Mouse (Mus musculus): ENCODE results near the gene Ccdc28b. TPM values are rescaled to one million over a fixed set of nuclear protein-coding genes. Genes with fewer than 3 reads are reported as not detected.
A peak's percentile ranks its signal among the peaks of the same experiment; 100 is the strongest.

Gene Ccdc28b
- total and polyA plus RNA-seq, 3 experiments = 10.8 to 16.8 (median 11.3) TPM

GRCm38 (mm10) chr4:129618786-129619691 is 4.7 kb downstream of the Ccdc28b start, which contains the start of gene Iqcc:
TSS of gene Iqcc (minus strand) at chr4:129619099.
- Histone ChIP-seq H3K4me1 (ENCODE audit: control insufficient read depth, insufficient read depth, low read length) (peaks cover 22% of the 10 kb centered on the region), H3K27me3 (ENCODE audit: control insufficient read depth, insufficient read depth, low read length) (no peaks in the 10 kb centered on the region), H3K27ac (peak within 1 kb of the TSS; percentile 92), H3K36me3 (ENCODE audit: control insufficient read depth, insufficient read depth, low read length) (peaks cover 3% of the 10 kb centered on the region; the same call in 1 of the 2 replicates), H3K4me3 (peak within 1 kb of the TSS; percentile 64), H3K9ac (ENCODE audit: low read depth, low read length) (peak within 1 kb of the TSS; percentile 87), H3K79me2 (replicated peaks; ENCODE audit: control insufficient read depth, insufficient read depth, low read length) (no peaks in the 10 kb centered on the region; the same call in 1 of the 2 replicates)
- 4% methylated on average over 44 of the region's 44 CpGs for WGBS
- peak; percentile 100 for TF ChIP-seq POLR2A (IDR thresholded peaks at IDR 0.05; ENCODE audit: insufficient read depth, low read depth, low read length)
- TF ChIP-seq EP300 (IDR thresholded peaks at IDR 0.05; ENCODE audit: insufficient read depth, low read depth, low read length) = peak; percentile 97
- TF ChIP-seq CTCF (IDR thresholded peaks at IDR 0.05) = 0 out of 2 replicates have a peak, but pooled peaks have one; percentile 6
- DNase-seq = peak; percentile 96 to 98
- intact Hi-C loops (cut with DNase I) = loop anchor here (5.0 kb wide), 1 partner anchor 287 kb away; no protein-coding TSS in a partner anchor

GRCm38 (mm10) chr4:129618031-129618430 is 5.7 kb downstream of the Ccdc28b start:
- 90% methylated on average over 5 of the region's 5 CpGs for WGBS
- H3K27ac ChIP-seq = peak overlapping the region; percentile 92
- no peaks in the 10 kb centered on the region; the same call in 1 of the 2 replicates for H3K79me2 ChIP-seq (replicated peaks; ENCODE audit: control insufficient read depth, insufficient read depth, low read length)
- no peaks in the 10 kb centered on the region for H3K27me3 ChIP-seq (ENCODE audit: control insufficient read depth, insufficient read depth, low read length)
- intact Hi-C loops (cut with DNase I) = loop anchor here (5.0 kb wide), 1 partner anchor 286 kb away; no protein-coding TSS in a partner anchor
- TF ChIP-seq POLR2A (IDR thresholded peaks at IDR 0.05; ENCODE audit: insufficient read depth, low read depth, low read length) (no peak), CTCF (IDR thresholded peaks at IDR 0.05) (no peak), EP300 (IDR thresholded peaks at IDR 0.05; ENCODE audit: insufficient read depth, low read depth, low read length) (no peak)
- no peak overlapping the region; the same call in 1 of the 2 replicates for H3K9ac ChIP-seq (ENCODE audit: low read depth, low read length)
- peak overlapping the region; percentile 64 for H3K4me3 ChIP-seq
- peaks cover 3% of the 10 kb centered on the region; the same call in 1 of the 2 replicates for H3K36me3 ChIP-seq (ENCODE audit: control insufficient read depth, insufficient read depth, low read length)
- no peak for DNase-seq
- peaks cover 22% of the 10 kb centered on the region for H3K4me1 ChIP-seq (ENCODE audit: control insufficient read depth, insufficient read depth, low read length)

- WGBS = 90% methylated on average over 7 of the region's 7 CpGs
- no peak overlapping the region for H3K9ac ChIP-seq (ENCODE audit: low read depth, low read length)
Measured at GRCm38 (mm10) chr4:129617121-129617641, 6.6 kb downstream of the Ccdc28b start.

GRCm38 (mm10) chr4:129616631-129617030 is 7.1 kb downstream of the Ccdc28b start:
- no peaks in the 10 kb centered on the region for H3K36me3 ChIP-seq (ENCODE audit: control insufficient read depth, insufficient read depth, low read length)
- peaks cover 8% of the 10 kb centered on the region for H3K4me1 ChIP-seq (ENCODE audit: control insufficient read depth, insufficient read depth, low read length)
- no peak overlapping the region for H3K27ac ChIP-seq
- TF ChIP-seq POLR2A (IDR thresholded peaks at IDR 0.05; ENCODE audit: insufficient read depth, low read depth, low read length) (no peak), CTCF (IDR thresholded peaks at IDR 0.05) (no peak), EP300 (IDR thresholded peaks at IDR 0.05; ENCODE audit: insufficient read depth, low read depth, low read length) (no peak)
- H3K27me3 ChIP-seq (ENCODE audit: control insufficient read depth, insufficient read depth, low read length) = no peaks in the 10 kb centered on the region
- DNase-seq = no peak
- H3K4me3 ChIP-seq = no peak overlapping the region
- H3K9ac ChIP-seq (ENCODE audit: low read depth, low read length) = no peak overlapping the region
- 78% methylated on average over 3 of the region's 3 CpGs for WGBS
- H3K79me2 ChIP-seq (replicated peaks; ENCODE audit: control insufficient read depth, insufficient read depth, low read length) = no peaks in the 10 kb centered on the region
- intact Hi-C loops (cut with DNase I) = loop anchor here (5.0 kb wide), 1 partner anchor 284 kb away; no protein-coding TSS in a partner anchor

More at GRCm38 (mm10) chr4:129617121-129617641, 6.6 kb downstream of the Ccdc28b start:
- Histone ChIP-seq H3K27ac (no peak overlapping the region), H3K36me3 (ENCODE audit: control insufficient read depth, insufficient read depth, low read length) (peaks cover 3% of the 10 kb centered on the region; the same call in 1 of the 2 replicates), H3K4me1 (ENCODE audit: control insufficient read depth, insufficient read depth, low read length) (peaks cover 14% of the 10 kb centered on the region), H3K4me3 (no peak overlapping the region), H3K27me3 (ENCODE audit: control insufficient read depth, insufficient read depth, low read length) (no peaks in the 10 kb centered on the region), H3K79me2 (replicated peaks; ENCODE audit: control insufficient read depth, insufficient read depth, low read length) (no peaks in the 10 kb centered on the region; the same call in 1 of the 2 replicates)
- no peak for TF ChIP-seq EP300 (IDR thresholded peaks at IDR 0.05; ENCODE audit: insufficient read depth, low read depth, low read length)
- TF ChIP-seq POLR2A (IDR thresholded peaks at IDR 0.05; ENCODE audit: insufficient read depth, low read depth, low read length) = no peak
- TF ChIP-seq CTCF (IDR thresholded peaks at IDR 0.05) = no peak
- no peak for DNase-seq
- intact Hi-C loops (cut with DNase I) = loop anchor here (5.0 kb wide), 1 partner anchor 285 kb away; no protein-coding TSS in a partner anchor

- TF ChIP-seq POLR2A (IDR thresholded peaks at IDR 0.05; ENCODE audit: insufficient read depth, low read depth, low read length) = no peak
- TF ChIP-seq CTCF (IDR thresholded peaks at IDR 0.05) = no peak
- TF ChIP-seq EP300 (IDR thresholded peaks at IDR 0.05; ENCODE audit: insufficient read depth, low read depth, low read length) = no peak
- Histone ChIP-seq H3K4me1 (ENCODE audit: control insufficient read depth, insufficient read depth, low read length) (peaks cover 8% of the 10 kb centered on the region), H3K36me3 (ENCODE audit: control insufficient read depth, insufficient read depth, low read length) (no peaks in the 10 kb centered on the region), H3K4me3 (no peak overlapping the region), H3K27me3 (ENCODE audit: control insufficient read depth, insufficient read depth, low read length) (no peaks in the 10 kb centered on the region), H3K27ac (no peak overlapping the region), H3K9ac (ENCODE audit: low read depth, low read length) (no peak overlapping the region), H3K79me2 (replicated peaks; ENCODE audit: control insufficient read depth, insufficient read depth, low read length) (no peaks in the 10 kb centered on the region)
- WGBS = 85% methylated on average over 9 of the region's 9 CpGs
- no peak for DNase-seq
- intact Hi-C loops (cut with DNase I) = loop anchor here (5.0 kb wide), 1 partner anchor 284 kb away; no protein-coding TSS in a partner anchor
Measured at GRCm38 (mm10) chr4:129615801-129616290, 7.9 kb downstream of the Ccdc28b start.

Measured in heart, adult 2 months (tissue).